Mouse (Mus musculus): ENCODE results near the gene Pdia4.
"Not testable (repeated sequence)": the region's sequence is repeated elsewhere in the genome, so short reads cannot be mapped to it uniquely, and the experiment has no call there.

Pdia4 gene

GRCm38 (mm10) chr6:47757849-47758248 lies 55.4 kb downstream of the Pdia4 start:
- not testable (repeated sequence) for DNase-seq (ENCODE audit: low spot score)

- not testable (repeated sequence) for DNase-seq (ENCODE audit: low spot score)
Measured at GRCm38 (mm10) chr6:47757429-47757828, 55.8 kb downstream of the Pdia4 start.

GRCm38 (mm10) chr6:47753144-47753543 lies 60.1 kb downstream of the Pdia4 start:
- DNase-seq (ENCODE audit: low spot score) = not testable (repeated sequence)

GRCm38 (mm10) chr6:47748306-47748705 lies 64.9 kb downstream of the Pdia4 start:
- DNase-seq (ENCODE audit: low spot score) = not testable (repeated sequence)

- not testable (repeated sequence) for DNase-seq (ENCODE audit: low spot score)
Measured at GRCm38 (mm10) chr6:47747886-47748285, 65.3 kb downstream of the Pdia4 start.

Measured in adipocyte (in vitro differentiated cells).